Mouse (Mus musculus) gastrocnemius, postnatal 25 days (tissue): Measurements from ENCODE around the gene Cgrrf1. TPM values are rescaled to one million over a fixed set of nuclear protein-coding genes. Genes with fewer than 3 reads are reported as not detected.
A peak's percentile ranks its signal among the peaks of the same experiment; 100 is the strongest.

Experiments used
- DNase-seq: peaks from one replicate; pipeline ENCODE4 v3.0.0; 2022
- total RNA-seq, 2 experiments: library from RNA; stranded (reverse); gene quantifications; 1 replicate in 1 of 2; 2 replicates in 1 of 2; pipeline ENCODE4 v1.2.3; 2021

Gene Cgrrf1
- total RNA-seq, 2 experiments from 2014 or later: 48.6 to 51.3 TPM

- peak; percentile 31 for DNase-seq
Measured at GRCm38 (mm10) chr14:46885891-46886301, 54.0 kb downstream of the Cgrrf1 start.

GRCm38 (mm10) chr14:46889096-46889495 lies 57.2 kb downstream of the Cgrrf1 start:
- no peak for DNase-seq

- no peak for DNase-seq
Measured at GRCm38 (mm10) chr14:46893961-46894360, 62.0 kb downstream of the Cgrrf1 start.

- DNase-seq: no peak
Measured at GRCm38 (mm10) chr14:46897953-46898352, 66.0 kb downstream of the Cgrrf1 start.

GRCm38 (mm10) chr14:46898626-46899025 lies 66.7 kb downstream of the Cgrrf1 start:
- DNase-seq: no peak

- DNase-seq: no peak
Measured at GRCm38 (mm10) chr14:46902498-46903087, 70.7 kb downstream of the Cgrrf1 start.

Other genes with a start within 250 kb of the Cgrrf1 start
- under 1 TPM; 0.46 TPM for gene Cdkn3, start 71.6 kb upstream of the Cgrrf1 start, total RNA-seq
- gene Cnih1, start 43.7 kb upstream of the Cgrrf1 start, total RNA-seq: 10 to 100 TPM; 48.1 to 52.8 TPM
- 10 to 100 TPM; 18.8 to 26.1 TPM for gene Gmfb, start 9.9 kb upstream of the Cgrrf1 start, total RNA-seq
- gene Samd4, start 50.7 kb downstream of the Cgrrf1 start, total RNA-seq: 10 to 100 TPM; 34.2 to 54.3 TPM